Mouse (Mus musculus): ENCODE results near the gene Plg.

Gene Plg

DNA sequence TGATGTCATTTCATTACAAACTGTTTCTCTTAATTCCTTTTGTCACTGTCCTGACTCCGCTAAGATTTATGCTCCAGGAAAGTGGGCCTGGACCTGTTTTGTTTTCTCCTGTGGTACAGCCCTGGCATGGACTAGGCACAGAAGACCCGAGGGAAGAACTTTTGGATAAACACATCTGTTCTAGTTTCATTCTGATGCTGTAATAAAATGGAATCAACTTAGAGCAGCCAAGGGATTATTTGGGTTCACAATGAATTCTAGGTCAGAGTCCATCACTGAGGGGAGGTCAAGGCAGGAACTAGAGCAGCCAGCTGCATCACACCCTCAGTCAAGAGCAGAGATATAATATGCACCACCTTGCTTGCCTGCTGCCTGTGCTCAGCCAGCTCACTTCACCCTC, 9.4 kb downstream of the Plg start:
- no peak for DNase-seq

- no peak for DNase-seq
These were observed 9.8 kb downstream of the Plg start for GRCm38 (mm10) chr17:12388239-12388638.

- no peak for DNase-seq
These were observed 17.8 kb downstream of the Plg start for GRCm38 (mm10) chr17:12396163-12396677.

- DNase-seq, result no peak
These were observed 25.0 kb downstream of the Plg start for GRCm38 (mm10) chr17:12403420-12403819.

DNA sequence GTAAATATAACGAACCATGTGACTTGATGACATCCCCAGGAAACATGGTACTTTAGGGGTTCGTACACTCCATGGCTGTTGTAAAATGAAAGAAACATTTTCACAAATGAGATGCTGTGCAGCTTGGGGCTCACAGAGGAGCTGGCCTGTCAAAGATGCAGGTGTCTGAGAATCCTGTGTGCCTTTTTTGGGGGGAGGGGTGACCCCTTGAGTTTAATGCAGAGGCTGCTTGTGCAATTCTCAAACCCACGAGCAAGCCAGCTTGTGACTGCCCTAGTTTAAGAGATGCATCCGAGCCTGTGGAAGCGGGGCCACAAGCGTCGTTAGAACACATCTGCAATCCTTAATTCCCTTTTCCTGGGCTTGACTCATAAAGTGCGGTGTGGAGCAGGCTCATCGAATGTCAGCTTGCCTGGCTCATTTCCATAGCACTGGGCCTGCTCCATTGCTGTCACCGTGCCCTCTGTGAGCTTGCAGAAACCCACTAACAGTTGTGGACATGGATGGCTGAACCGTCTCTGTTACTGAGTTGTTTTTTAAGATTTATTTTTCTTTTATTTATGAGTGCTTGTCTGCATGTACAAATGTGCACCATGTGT, 31.0 kb downstream of the Plg start:
- no peak for DNase-seq

DNA sequence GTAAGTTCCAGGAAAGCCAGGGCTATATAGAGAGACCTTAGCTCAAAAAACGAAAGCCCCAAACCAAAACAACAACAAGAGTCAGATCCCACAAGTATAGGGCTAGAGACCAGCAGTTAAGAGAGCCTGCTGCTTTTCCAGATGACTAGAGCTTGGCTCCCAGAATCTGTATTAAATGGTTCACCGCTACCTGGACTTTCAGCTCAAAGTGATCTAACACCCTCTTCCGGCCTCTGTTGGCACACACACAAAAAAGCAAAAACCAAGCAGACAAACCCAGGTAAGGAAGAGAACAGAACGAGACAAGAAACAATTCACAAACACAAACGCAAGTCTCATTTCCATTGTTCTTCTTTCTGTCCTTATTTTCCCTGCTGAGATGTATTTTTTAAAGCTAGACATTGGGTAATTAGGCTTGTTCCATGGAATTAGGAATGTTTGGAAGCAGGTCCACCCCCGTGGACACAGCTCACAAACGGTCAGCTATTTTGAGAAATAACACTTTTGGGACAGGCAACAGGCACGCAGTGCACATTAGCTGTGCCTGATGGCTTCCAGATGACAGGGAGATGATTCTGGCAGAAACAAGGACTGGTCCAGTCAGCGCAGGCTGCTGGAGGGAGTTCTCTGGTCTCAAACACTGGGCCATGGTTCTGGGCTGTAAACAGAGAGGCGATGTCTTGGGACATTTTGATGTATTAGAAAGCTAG, 33.9 kb downstream of the Plg start:
- no peak for DNase-seq

DNA sequence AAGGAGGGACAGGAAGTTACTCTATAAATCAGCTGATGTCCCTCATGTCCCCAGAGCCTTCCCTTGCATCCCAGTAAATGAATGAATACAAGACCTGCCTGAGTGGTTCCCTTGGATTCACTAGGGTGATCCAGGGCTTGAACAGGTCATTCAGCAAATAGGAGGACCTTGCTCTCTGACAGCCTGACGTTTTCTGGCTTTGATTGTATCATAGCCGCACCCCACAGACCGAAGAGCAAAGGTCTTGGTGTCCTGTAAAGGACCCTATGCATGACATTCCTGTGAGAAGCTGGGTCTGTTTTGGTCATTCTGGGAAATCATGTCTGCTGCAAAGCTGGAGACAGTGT, 34.5 kb downstream of the Plg start:
- no peak for DNase-seq

DNA sequence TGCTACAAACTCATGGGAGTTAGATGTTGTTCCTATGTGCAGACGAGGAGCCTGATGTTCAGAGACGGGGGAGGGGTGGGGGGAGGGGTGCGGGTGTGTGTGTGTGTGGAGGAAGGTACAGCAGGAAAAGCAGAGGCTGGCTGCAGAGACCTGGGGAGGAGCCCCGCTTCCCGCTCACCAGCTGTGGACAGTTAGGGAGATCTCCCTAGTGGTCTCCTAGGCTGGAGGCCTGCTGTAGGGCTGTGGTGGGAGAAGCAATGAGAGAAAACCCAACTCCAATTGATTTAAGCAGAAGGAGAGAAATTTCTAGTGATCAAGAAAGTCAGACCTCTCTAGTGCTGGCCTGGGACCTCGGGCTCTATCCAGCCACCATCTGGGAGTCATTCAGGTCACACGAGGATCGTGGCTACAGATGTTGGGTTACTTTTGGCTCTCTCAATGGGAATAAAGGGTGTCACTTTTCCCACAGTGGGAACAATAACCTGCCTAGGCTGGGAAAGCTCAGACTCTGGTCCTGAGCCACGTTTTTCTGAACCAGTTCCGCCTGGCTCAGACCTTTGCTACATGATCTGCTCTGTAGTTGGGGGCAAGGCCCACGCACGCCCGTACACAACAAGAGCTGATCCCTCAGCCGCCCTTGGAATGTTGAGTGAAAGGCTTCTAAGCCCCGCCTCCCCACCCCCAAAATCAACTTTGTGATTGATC, 36.8 kb downstream of the Plg start:
- no peak for DNase-seq

GRCm38 (mm10) chr17:12415741-12416140, 37.3 kb downstream of the Plg start:
- DNase-seq, result no peak

GRCm38 (mm10) chr17:12416250-12416895, 38.0 kb downstream of the Plg start:
- DNase-seq, result peak; percentile 66

DNA sequence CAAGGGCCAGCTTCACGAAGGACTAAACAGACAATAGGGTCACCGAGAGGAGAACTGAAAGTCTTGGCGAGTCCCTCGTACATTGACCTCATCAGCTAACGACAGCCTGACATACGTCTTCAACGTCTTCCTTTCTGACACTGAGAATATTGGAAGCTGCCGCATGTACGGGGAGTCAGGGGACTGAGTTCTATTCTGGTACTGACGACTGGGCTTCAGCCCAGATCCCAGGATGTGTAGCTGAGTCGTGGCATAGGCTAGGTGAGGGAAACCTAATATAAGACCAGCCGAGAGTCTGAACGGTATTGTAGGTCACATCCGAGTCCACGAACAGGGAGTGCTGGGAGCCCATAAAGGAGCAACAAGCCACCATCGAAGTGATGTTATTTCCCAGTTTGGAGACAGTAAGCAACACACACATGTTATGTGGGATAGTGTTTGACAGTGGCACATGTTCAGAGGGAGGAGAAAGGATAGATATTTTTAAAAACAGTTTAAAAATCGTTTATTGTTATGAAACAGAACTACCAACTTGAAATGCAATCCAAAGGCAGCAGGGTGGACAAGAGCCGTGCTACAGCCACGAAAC, 41.2 kb downstream of the Plg start:
- no peak for DNase-seq

GRCm38 (mm10) chr17:12420886-12421574, 42.6 kb downstream of the Plg start:
- DNase-seq, result no peak

DNA sequence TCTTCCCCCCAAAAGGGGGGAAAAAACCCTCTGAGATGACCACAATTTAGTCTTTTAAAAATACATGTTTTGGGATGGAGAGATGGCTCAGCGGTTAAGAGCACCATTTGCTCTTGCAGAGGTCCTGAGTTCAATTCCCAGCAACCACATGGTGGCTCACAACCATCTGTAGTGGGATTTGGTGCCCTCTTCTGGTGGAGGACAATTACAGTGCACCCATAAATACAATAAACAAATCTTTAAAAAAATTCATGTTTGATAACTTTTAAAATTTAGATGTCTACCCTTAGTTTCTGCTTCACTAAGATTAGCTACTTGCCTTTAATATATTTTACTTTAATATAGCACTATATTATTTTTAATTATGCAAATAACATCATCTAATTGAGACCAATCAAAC, 43.7 kb downstream of the Plg start:
- DNase-seq, result no peak

DNA sequence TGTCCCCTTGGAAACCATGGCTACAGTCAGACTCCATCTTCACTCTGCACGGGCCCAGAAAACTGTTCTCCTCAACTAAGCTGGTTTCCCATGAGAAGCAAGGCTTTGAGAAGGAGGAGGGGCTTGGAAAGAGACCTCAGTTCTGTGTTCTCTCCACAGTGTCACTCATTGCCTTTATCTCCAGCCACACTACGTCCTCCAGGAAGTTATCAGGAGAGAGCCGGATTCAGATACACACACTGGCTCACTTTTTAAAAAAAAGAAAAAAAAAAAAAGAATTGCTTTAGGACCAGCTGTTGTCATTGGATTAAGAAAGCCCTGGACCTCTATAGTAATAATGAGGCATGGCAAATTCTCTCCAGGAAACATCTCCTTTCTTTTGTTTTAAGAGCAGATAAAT, 48.7 kb downstream of the Plg start:
- DNase-seq, result no peak

DNA sequence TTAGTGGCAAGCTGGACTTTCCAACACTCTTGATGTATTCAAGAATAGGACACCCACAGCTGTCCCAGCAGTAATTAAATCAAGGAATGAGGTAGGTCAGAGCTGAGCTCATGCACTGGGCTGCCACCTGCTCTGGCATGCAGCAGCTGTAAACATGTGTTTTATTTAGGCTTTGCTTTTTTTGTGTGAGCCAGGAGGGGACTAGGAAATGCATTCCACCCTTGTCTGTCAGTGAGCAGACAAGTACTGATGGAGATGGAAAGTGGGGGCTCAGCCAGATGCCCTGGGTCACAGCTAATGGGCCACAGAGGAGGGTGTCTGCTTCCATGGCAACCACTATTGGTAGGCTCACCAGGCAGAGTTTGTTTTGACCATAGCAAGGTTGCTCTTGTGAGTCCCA, 50.0 kb downstream of the Plg start:
- DNase-seq, result no peak

GRCm38 (mm10) chr17:12431707-12432106, 53.3 kb downstream of the Plg start:
- DNase-seq, result no peak

DNA sequence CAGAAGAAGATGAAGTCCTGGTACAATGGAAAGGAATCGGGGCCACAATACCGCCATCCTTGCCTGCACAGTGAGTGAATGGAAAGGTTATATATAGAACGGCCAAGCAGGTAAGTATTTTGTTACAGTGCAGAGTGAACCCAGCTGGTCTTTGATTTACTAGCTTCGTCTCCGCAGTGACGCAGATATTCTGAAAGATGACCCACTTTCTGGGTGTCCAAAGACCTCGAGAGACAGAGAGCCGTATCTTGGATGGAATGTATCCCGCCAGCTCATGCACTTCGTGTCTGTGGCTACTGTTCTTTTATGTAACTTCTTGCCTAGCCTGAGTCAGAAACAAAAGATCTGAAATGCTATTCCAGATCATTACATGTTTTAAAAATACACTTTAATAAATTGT, 59.4 kb downstream of the Plg start:
- DNase-seq, result no peak

- DNase-seq, result no peak
These were observed 66.2 kb downstream of the Plg start for GRCm38 (mm10) chr17:12444561-12444960.

GRCm38 (mm10) chr17:12451234-12451633, 72.8 kb downstream of the Plg start:
- no peak for DNase-seq

- no peak for DNase-seq
These were observed 74.6 kb downstream of the Plg start for GRCm38 (mm10) chr17:12452862-12453531.

- no peak for DNase-seq
These were observed 75.3 kb downstream of the Plg start for GRCm38 (mm10) chr17:12453691-12454090.

DNA sequence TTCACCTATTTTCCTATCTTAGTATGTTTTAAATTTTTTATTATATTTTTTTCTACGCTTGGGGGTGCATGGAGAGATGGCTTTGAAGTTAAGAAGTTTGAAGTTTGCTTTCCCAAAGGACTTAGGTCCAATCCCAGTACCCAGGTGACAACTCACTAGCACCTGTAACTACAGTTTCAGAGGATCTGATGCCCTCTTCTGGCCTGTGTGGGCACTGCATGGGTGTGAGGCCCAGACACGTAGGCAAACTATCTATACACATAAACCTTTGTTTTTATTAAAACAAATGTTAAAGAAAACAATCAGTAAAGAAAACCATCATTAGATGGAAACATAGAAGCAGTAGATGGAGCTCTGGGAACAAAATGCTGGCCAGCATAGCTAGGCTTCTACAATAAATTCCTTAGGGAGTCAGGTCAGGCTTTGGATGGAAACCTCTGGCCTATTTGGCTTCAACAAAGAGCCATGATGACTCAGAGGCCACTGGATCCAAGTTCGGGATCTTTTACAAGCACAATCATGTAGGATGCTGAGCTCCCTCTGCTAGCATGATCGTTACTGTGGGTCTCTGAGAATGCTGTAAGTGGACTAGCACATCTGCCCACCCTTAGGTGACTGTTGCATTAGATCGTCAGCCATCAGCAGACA, 76.9 kb downstream of the Plg start:
- no peak for DNase-seq

Measured in right cerebral cortex, postnatal 25 days (tissue).